ENCODE assay signal across 12 mouse cellular contexts in the genomic region with DNA sequence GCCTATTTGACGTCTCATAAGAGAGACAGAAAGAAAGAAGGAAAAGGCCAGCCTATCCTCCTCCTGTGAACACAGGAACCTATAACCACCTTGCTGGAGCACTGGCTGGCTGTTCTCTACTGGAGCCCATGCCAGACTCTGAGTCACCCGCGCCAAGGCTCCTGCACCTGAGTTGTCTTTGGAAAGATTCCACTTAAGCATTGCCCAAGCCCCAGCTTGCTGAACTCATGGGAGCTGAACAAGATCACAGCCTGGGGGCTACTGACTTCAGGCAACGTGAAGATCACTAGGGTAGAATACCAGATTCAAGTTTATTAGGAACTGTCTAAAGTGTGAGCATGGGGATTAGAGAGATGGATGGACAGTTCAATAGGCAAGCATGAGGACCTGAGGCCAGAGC.
DNase-seq lines count a peak whose midpoint lies in the region; ATAC-seq and TF ChIP-seq lines count a peak whose summit lies in the region.
"Had no signal": no experiment of that assay in that cellular context is flagged by ENCODE, and none has a peak within 500 bp of the region (broad histone marks: within the 10 kb centered on the region; RNA-seq: fewer than 3 reads in every experiment).

No protein-coding gene starts in this region.

- 75% methylated on average over 4 of the region's 4 CpGs for WGBS in kidney, adult 2 months
- WGBS in kidney, embryonic 16.5 days, result 94% methylated on average over 4 of the region's 4 CpGs
- 72% methylated on average over 4 of the region's 4 CpGs for WGBS in lung, adult 2 months

- no peak for TF ChIP-seq CTCF in kidney, adult 2 months (conservative IDR thresholded peaks at IDR 0.05; ENCODE audit: insufficient read depth, insufficient read length, low read depth, low read length)
- TF ChIP-seq CTCF in lung, adult 2 months (IDR thresholded peaks at IDR 0.05; ENCODE audit: insufficient read depth, low read length), result no peak

- TF ChIP-seq POLR2A in kidney, adult 2 months (IDR thresholded peaks at IDR 0.05; ENCODE audit: low read depth, low read length), result no peak
- TF ChIP-seq POLR2A in lung, adult 2 months (IDR thresholded peaks at IDR 0.05; ENCODE audit: borderline replicate concordance, extremely low read depth, low read depth, low read length), result no peak

- DNase-seq in kidney, adult 2 months, result peak; percentile 29
- peak; percentile 21 for DNase-seq in adipocyte (ENCODE audit: low spot score)
- peak; percentile 73 to 76 for DNase-seq in cerebellum, adult 18-20 months
- peak; percentile 48 for DNase-seq in lung, adult 2 months
- DNase-seq in embryo, embryonic 9.5 days (ENCODE audit: extremely low spot score), result no peak
- no peak for DNase-seq in frontal cortex, postnatal 36 days (ENCODE audit: low spot score in 2 of 2)
- no peak for DNase-seq in gastrocnemius, adult 18-20 months (ENCODE audit: low spot score)
- DNase-seq: gastrocnemius, postnatal 36 days had no signal

- no peak overlapping the region for H3K9ac ChIP-seq in kidney, embryonic 16.5 days (replicated peaks; ENCODE audit: low read length)
- H3K9ac ChIP-seq: limb, embryonic 12.5 days; neural tube, embryonic 15.5 days had no signal

- no peak overlapping the region for H3K4me3 ChIP-seq in kidney, adult 2 months (ENCODE audit: insufficient read depth, low read depth, low read length)
- no peak overlapping the region for H3K4me3 ChIP-seq in kidney, embryonic 16.5 days (ENCODE audit: low read length)
- H3K4me3 ChIP-seq in lung, adult 2 months (replicated peaks; ENCODE audit: extremely low read depth, low read depth, low read length), result no peak overlapping the region
- H3K4me3 ChIP-seq: limb, embryonic 12.5 days; neural tube, embryonic 15.5 days had no signal

- no peak for ATAC-seq in kidney, embryonic 16.5 days (ENCODE audit: low FRiP score, low TSS enrichment)
- ATAC-seq: midbrain, embryonic 16.5 days had no signal

- peaks cover 3% of the 10 kb centered on the region; the same call in 1 of the 2 replicates for H3K4me1 ChIP-seq in kidney, adult 2 months (ENCODE audit: control insufficient read depth, insufficient read depth, low read length)
- H3K4me1 ChIP-seq in kidney, embryonic 16.5 days (ENCODE audit: insufficient read depth, low read length), result peaks cover 9% of the 10 kb centered on the region
- H3K4me1 ChIP-seq in lung, adult 2 months (ENCODE audit: control insufficient read depth, insufficient read depth, low read length), result peaks cover 15% of the 10 kb centered on the region
- H3K4me1 ChIP-seq: neural tube, embryonic 15.5 days had no signal

- no peak overlapping the region for H3K4me2 ChIP-seq in kidney, embryonic 16.5 days (replicated peaks; ENCODE audit: low read depth, low read length)
- H3K4me2 ChIP-seq: limb, embryonic 12.5 days; neural tube, embryonic 15.5 days had no signal

- no peaks in the 10 kb centered on the region for H3K9me3 ChIP-seq in kidney, embryonic 16.5 days (ENCODE audit: low read length)
- H3K9me3 ChIP-seq: limb, embryonic 12.5 days; neural tube, embryonic 15.5 days had no signal

- H3K27me3 ChIP-seq in kidney, adult 2 months (replicated peaks; ENCODE audit: control insufficient read depth, insufficient read depth, low read length), result no peaks in the 10 kb centered on the region
- H3K27me3 ChIP-seq in kidney, embryonic 16.5 days (ENCODE audit: insufficient read depth, low read length), result no peaks in the 10 kb centered on the region
- H3K27me3 ChIP-seq: limb, embryonic 12.5 days; neural tube, embryonic 15.5 days had no signal

- H3K36me3 ChIP-seq in kidney, adult 2 months (ENCODE audit: control insufficient read depth, insufficient read depth, low read length), result no peaks in the 10 kb centered on the region
- no peaks in the 10 kb centered on the region for H3K36me3 ChIP-seq in kidney, embryonic 16.5 days (ENCODE audit: insufficient read depth, low read length)
- H3K36me3 ChIP-seq: limb, embryonic 12.5 days; neural tube, embryonic 15.5 days had no signal

- H3K27ac ChIP-seq in kidney, adult 2 months (ENCODE audit: insufficient read depth, low read depth, low read length), result no peak overlapping the region
- H3K27ac ChIP-seq in kidney, embryonic 16.5 days (ENCODE audit: low read length), result no peak overlapping the region
- H3K27ac ChIP-seq: limb, embryonic 12.5 days; neural tube, embryonic 15.5 days had no signal

Comparison
In these comparisons a context has a peak if more than half of its experiments do, and no peak if none do; other contexts are left out.
1. DNase-seq: peak in kidney, adult 2 months (single experiment), adipocyte (single experiment), cerebellum, adult 18-20 months (2 of 2) and lung, adult 2 months (single experiment); none in embryo, embryonic 9.5 days (single experiment), frontal cortex, postnatal 36 days (0 of 2) and gastrocnemius, adult 18-20 months (single experiment).